Mouse (Mus musculus) cerebellum, postnatal 25 days (tissue): ENCODE measurements at regions not wholly inside any gene's neighbourhood (a gene's known extent, or its start where the extent isn't known, plus 50 kb on each side); places are given as distances from the start of the nearest gene placed in this dataset.

Experiments
- DNase-seq, 2 experiments: peaks; one replicate each; pipeline ENCODE4 v3.0.0; 2021; ENCODE audit warnings: mixed read lengths in 2 of 2

- DNase-seq: no peak
These were observed 1190.4 kb downstream of the Sorcs3 start for GRCm38 (mm10) chr19:49396257-49396656.

DNA sequence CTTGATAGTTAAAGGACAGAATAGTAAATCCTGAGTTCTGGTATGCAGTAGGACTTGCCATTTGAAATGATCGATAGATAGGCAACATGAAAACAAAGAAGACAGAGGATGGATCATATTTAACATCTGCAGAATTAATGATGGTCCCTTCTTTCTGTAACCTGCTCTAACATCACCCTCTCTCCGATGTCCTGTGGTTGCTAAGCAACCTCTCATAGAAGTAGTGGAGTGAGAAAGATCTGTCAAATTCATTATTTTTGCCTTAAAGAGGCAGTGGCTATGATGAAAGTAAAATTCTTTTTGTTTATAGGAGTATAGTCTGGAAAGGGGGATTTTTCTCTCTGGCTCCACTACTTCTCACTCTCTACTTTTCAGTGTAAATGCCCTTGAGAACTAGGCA is 1209.5 kb downstream of the Sorcs3 start:
- no peak for DNase-seq

- no peak for DNase-seq
These were observed 1217.5 kb downstream of the Sorcs3 start for GRCm38 (mm10) chr19:49423059-49423900.
